Mouse (Mus musculus): Measurements from ENCODE around the gene Pabpn1l.

DNA sequence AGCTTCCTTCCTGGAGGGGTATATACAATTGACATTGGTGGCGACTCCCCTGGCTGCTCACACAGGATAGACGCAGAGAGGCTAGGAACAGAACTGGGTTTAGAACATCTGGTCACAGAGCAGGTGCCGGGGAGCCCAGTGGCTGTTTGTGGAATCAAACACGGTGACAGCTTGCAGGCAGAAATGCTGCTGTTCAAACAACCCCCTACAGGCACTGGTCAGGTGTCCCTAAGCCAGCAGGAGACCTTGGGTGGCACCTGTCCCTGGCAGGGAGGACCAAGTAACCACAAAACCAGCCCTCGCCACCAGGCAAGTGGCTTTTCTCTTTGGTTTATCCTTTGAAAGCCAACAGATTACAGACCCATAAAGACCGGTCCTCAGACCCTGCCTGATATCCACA, 49.4 kb upstream of the Pabpn1l start:
- TF ChIP-seq GATA1 (IDR thresholded peaks at IDR 0.05; ENCODE audit: low read length) (no peak), TAL1 (IDR thresholded peaks at IDR 0.05; ENCODE audit: low read length) (no peak)

All from erythroblast, embryonic 14.5 days (primary cell).